Mouse (Mus musculus): Measurements from ENCODE around the gene Grm1. TPM values are rescaled to one million over a fixed set of nuclear protein-coding genes. Genes with fewer than 3 reads are reported as not detected.
"Not testable (repeated sequence)": the region's sequence is repeated elsewhere in the genome, so short reads cannot be mapped to it uniquely, and the experiment has no call there.

Grm1 gene
- not detected for total RNA-seq (2021)
- long read RNA-seq, experiment 1: 0 reads
- long read RNA-seq, experiment 2: 0 reads

- peak; percentile 9 to 17 for DNase-seq
Measured at GRCm38 (mm10) chr10:11081611-11082398, at the start of gene Grm1. Grm1 (minus strand) TSS chr10:11082356.

GRCm38 (mm10) chr10:11121781-11122180, 39.6 kb upstream of the Grm1 start:
- no peak for DNase-seq

- DNase-seq: no peak
Measured at GRCm38 (mm10) chr10:11098475-11099044, 16.4 kb upstream of the Grm1 start.

- no peak for DNase-seq
Measured at GRCm38 (mm10) chr10:11086348-11086747, 4.2 kb upstream of the Grm1 start.

GRCm38 (mm10) chr10:11080725-11081610, 1.2 kb downstream of the Grm1 start:
- DNase-seq: no peak

- no peak for DNase-seq
Measured at GRCm38 (mm10) chr10:11080013-11080724, 2.0 kb downstream of the Grm1 start.

GRCm38 (mm10) chr10:11079506-11079905, 2.6 kb downstream of the Grm1 start:
- DNase-seq: no peak

GRCm38 (mm10) chr10:11065136-11065535, 17.0 kb downstream of the Grm1 start:
- no peak for DNase-seq

GRCm38 (mm10) chr10:11061318-11062071, 20.7 kb downstream of the Grm1 start:
- no peak for DNase-seq

- DNase-seq: no peak
Measured at GRCm38 (mm10) chr10:11049361-11049760, 32.8 kb downstream of the Grm1 start.

- DNase-seq: not testable (repeated sequence)
Measured at GRCm38 (mm10) chr10:11045421-11045820, 36.7 kb downstream of the Grm1 start.

GRCm38 (mm10) chr10:11044455-11045106, 37.6 kb downstream of the Grm1 start:
- no peak for DNase-seq

GRCm38 (mm10) chr10:11039323-11039722, 42.8 kb downstream of the Grm1 start:
- no peak for DNase-seq

- DNase-seq: no peak
Measured at GRCm38 (mm10) chr10:11032221-11032620, 49.9 kb downstream of the Grm1 start.

- DNase-seq: no peak
Measured at GRCm38 (mm10) chr10:11025764-11026518, 56.2 kb downstream of the Grm1 start.

GRCm38 (mm10) chr10:11018970-11019531, 63.1 kb downstream of the Grm1 start:
- peak; percentile 1 to 4 for DNase-seq

- no peak for DNase-seq
Measured at GRCm38 (mm10) chr10:11013653-11014052, 68.5 kb downstream of the Grm1 start.

- no peak for DNase-seq
Measured at GRCm38 (mm10) chr10:10996766-10997165, 85.4 kb downstream of the Grm1 start.

- DNase-seq: no peak
Measured at GRCm38 (mm10) chr10:10991708-10992107, 90.4 kb downstream of the Grm1 start.

- DNase-seq: no peak
Measured at GRCm38 (mm10) chr10:10971311-10971710, 110.8 kb downstream of the Grm1 start.

Measured in adrenal gland, postnatal 36 days (tissue).